Mouse (Mus musculus): ENCODE results near the gene Phf21b. TPM values are rescaled to one million over a fixed set of nuclear protein-coding genes. Genes with fewer than 3 reads are reported as not detected.
"Not testable (repeated sequence)": the region's sequence is repeated elsewhere in the genome, so short reads cannot be mapped to it uniquely, and the experiment has no call there.

The Phf21b gene
- polyA plus RNA-seq, 1 experiment from 2014 or later = 1.2 TPM

DNA sequence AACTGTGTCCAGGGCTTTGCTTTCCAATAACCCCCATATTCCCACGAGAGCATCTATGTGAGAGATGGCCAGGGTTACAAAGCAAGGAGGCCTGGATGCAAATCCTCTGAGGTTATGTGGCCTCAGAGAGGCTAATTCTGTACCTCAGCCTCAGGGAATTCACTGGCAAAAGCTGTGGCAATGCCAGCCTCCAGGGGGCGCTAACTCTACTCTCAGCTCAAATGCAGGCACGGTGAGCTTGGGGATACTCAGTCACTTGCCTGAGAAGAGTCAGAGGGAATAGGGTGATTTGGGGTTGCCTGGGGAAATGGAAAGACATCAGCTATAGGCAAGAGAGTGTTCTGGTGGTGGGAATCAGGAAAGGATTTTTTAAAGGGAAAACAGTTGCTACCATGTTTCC lies 52.2 kb downstream of the Phf21b start:
- H3K9me3 ChIP-seq (replicated peaks) = no peaks in the 10 kb centered on the region
- 57% methylated on average over 3 of the region's 3 CpGs for WGBS
- H3K27me3 ChIP-seq (ENCODE audit: low read depth, poor library complexity, severe bottlenecking) = peaks cover 8% of the 10 kb centered on the region; the same call in 1 of the 2 replicates
- H3K4me3 ChIP-seq = no peak overlapping the region
- no peak overlapping the region for H3K27ac ChIP-seq
- DNase-seq (ENCODE audit: low spot score) = peak; percentile 60
- H3K4me1 ChIP-seq = peaks cover 5% of the 10 kb centered on the region
- peaks cover 66% of the 10 kb centered on the region for H3K36me3 ChIP-seq

DNA sequence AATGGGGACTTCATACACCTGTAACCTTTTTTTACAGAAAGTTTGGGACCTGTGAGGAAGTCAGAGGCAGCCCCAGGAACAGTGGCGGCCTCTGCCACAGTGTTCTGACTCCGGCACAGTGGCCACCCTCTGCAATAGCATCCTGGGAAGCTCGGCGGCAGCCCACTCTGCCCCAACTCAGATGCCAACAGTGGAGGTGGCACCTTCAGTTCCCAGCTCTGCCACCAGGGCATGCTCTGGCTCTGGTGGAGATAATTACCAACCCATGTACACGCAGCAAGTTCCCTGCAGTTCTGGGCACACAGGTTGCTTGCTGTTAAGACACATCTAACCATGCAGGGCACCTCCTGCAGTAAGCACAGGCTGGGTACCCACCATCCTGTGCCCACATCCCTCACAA lies 55.7 kb downstream of the Phf21b start:
- no peaks in the 10 kb centered on the region for H3K9me3 ChIP-seq (replicated peaks)
- no peak for DNase-seq (ENCODE audit: low spot score)
- peaks cover 79% of the 10 kb centered on the region for H3K36me3 ChIP-seq
- H3K27me3 ChIP-seq (ENCODE audit: low read depth, poor library complexity, severe bottlenecking) = no peaks in the 10 kb centered on the region
- H3K27ac ChIP-seq = no peak overlapping the region
- WGBS = 90% methylated on average over 5 of the region's 5 CpGs
- H3K4me3 ChIP-seq = no peak overlapping the region
- no peaks in the 10 kb centered on the region for H3K4me1 ChIP-seq

DNA sequence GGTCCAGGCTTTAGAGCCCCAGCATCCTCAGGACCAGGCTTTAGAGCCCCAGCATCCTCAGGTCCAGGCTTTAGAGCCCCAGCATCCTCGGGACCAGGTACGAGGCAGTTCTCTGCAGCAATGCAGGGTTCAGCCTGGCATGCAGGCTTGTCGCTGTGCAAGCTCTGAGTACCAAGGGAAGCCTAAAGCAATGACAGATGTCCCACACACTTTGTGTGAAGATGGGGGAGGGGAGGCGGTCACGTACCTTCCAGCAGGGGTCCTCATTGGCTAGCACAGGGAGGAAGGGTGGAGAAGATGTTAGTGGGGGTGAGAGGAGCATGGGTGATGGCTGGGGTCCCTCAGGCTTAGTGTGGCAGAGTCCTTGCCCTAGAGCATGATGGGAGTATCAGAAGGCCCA lies 62.2 kb downstream of the Phf21b start:
- H3K36me3 ChIP-seq = peaks cover 62% of the 10 kb centered on the region
- no peak overlapping the region for H3K4me3 ChIP-seq
- WGBS = 80% methylated on average over 5 of the region's 5 CpGs
- no peaks in the 10 kb centered on the region for H3K4me1 ChIP-seq
- H3K27ac ChIP-seq = no peak overlapping the region
- no peaks in the 10 kb centered on the region for H3K9me3 ChIP-seq (replicated peaks)
- no peak for DNase-seq (ENCODE audit: low spot score)
- no peaks in the 10 kb centered on the region for H3K27me3 ChIP-seq (ENCODE audit: low read depth, poor library complexity, severe bottlenecking)

DNA sequence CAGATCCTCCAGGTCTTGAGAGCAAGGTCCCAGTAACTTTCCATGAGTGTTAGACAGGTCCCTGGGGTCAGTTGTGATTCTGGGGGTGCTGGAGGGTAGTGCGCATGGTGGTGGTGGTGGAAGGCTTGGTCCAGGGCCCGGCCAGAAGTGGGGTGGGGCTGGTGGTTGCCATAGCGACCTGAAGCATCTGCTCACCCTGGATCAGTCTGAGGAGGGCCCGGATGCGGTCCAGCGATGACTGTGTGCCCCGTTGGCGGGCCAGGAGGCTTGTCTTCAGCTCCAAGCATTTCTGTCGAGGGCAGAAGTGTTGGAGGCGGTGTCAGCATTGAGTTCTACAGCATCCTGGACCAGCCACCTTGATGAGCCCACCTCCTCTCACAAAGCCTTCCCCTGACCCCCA lies 68.7 kb downstream of the Phf21b start:
- H3K36me3 ChIP-seq = peaks cover 43% of the 10 kb centered on the region
- DNase-seq (ENCODE audit: low spot score) = no peak
- no peaks in the 10 kb centered on the region for H3K4me1 ChIP-seq
- H3K27ac ChIP-seq = no peak overlapping the region
- WGBS = 89% methylated on average over 10 of the region's 10 CpGs
- no peaks in the 10 kb centered on the region for H3K27me3 ChIP-seq (ENCODE audit: low read depth, poor library complexity, severe bottlenecking)
- H3K9me3 ChIP-seq (replicated peaks) = no peaks in the 10 kb centered on the region
- H3K4me3 ChIP-seq = no peak overlapping the region

DNA sequence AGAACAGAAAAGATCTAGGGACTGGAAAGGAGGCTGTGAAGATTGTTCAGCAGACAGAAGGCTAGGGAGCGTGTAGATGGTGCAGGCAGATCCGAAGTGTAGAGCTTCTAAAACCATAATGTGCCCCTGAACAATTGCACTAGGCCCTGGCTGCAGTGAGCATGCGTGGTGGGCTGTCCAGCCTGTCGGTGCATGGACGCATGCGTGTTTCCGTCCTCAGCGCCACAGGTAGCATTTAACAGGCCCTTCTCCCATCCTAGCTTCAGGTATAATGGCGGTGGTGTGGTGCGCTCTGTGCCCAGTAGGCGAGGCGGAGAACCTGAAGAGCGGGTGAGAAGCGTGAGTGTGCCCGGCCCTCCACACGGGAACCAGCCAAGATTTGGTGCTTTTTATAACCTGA lies 71.0 kb downstream of the Phf21b start:
- H3K36me3 ChIP-seq = peaks cover 27% of the 10 kb centered on the region
- H3K4me1 ChIP-seq = no peaks in the 10 kb centered on the region
- DNase-seq (ENCODE audit: low spot score) = no peak
- no peak overlapping the region for H3K4me3 ChIP-seq
- no peaks in the 10 kb centered on the region for H3K27me3 ChIP-seq (ENCODE audit: low read depth, poor library complexity, severe bottlenecking)
- no peak overlapping the region for H3K27ac ChIP-seq
- no peaks in the 10 kb centered on the region for H3K9me3 ChIP-seq (replicated peaks)
- WGBS = 97% methylated on average over 16 of the region's 16 CpGs

DNA sequence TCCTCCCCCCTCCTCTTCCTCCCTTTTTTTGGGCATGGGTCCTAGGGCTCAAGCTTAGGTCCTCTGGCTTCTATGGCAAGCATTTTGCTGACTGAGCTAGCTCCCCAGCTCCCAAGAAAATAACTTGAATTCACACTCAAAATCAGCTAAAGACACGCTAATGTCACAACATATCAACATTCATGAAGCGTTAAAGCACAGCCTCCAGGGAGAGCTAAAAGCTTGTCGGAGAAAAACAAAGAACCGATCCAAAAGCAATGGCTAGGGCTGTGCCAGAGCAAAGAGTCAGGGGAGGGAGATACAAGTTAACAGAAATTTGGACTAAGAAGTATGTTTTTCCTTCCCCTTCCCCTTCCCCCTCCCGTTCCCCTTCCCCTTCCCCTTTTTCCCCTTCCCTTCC lies 77.3 kb downstream of the Phf21b start:
- H3K9me3 ChIP-seq (replicated peaks) = no peaks in the 10 kb centered on the region
- peaks cover 15% of the 10 kb centered on the region for H3K4me1 ChIP-seq
- H3K27ac ChIP-seq = no peak overlapping the region
- no peaks in the 10 kb centered on the region for H3K27me3 ChIP-seq (ENCODE audit: low read depth, poor library complexity, severe bottlenecking)
- H3K36me3 ChIP-seq = no peaks in the 10 kb centered on the region
- 69% methylated on average over 5 of the region's 5 CpGs for WGBS
- H3K4me3 ChIP-seq = no peak overlapping the region
- no peak for DNase-seq (ENCODE audit: low spot score)

DNA sequence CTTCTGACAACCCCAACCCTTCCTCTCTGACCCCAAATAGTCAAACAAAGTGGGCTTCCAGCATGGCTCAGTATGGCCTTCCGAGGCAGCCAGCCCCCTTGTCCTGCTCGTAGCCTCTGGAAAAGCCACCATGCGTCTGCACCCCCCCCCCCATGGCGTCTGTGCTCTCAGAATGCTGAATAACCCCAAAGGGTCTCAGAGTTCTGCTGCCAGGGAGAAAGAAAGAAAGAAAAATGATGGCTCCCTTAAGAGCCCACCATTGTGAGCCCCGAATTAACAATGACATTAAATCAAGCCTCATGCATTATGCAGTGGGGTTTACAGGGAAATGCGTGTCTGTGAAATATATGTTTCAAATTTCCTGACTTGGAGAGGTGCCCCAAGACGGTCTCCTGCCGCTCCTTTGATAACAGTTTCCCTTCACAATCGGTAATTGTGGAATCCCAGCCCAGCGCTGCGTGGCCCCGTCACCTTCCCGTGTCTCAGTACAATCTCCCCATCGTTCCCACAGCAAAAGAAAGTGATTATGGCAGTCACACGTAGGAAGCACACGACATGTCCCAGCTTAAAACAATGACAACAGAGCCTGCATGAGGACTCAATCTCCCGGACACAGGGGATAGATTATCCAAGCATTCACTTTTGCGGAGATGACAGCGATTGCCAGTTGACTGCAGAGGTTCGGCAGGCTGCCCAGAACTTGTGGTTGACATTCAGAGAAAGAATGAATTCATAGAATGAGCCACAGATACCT lies 80.3 kb downstream of the Phf21b start:
- no peak for DNase-seq (ENCODE audit: low spot score)
- Histone ChIP-seq H3K4me3 (no peak overlapping the region), H3K9me3 (replicated peaks) (no peaks in the 10 kb centered on the region), H3K36me3 (no peaks in the 10 kb centered on the region), H3K4me1 (peaks cover 23% of the 10 kb centered on the region), H3K27ac (0 out of 2 replicates have a peak overlapping the region, but pooled peaks have one; percentile 59), H3K27me3 (ENCODE audit: low read depth, poor library complexity, severe bottlenecking) (no peaks in the 10 kb centered on the region)
- 76% methylated on average over 20 of the region's 20 CpGs for WGBS

DNA sequence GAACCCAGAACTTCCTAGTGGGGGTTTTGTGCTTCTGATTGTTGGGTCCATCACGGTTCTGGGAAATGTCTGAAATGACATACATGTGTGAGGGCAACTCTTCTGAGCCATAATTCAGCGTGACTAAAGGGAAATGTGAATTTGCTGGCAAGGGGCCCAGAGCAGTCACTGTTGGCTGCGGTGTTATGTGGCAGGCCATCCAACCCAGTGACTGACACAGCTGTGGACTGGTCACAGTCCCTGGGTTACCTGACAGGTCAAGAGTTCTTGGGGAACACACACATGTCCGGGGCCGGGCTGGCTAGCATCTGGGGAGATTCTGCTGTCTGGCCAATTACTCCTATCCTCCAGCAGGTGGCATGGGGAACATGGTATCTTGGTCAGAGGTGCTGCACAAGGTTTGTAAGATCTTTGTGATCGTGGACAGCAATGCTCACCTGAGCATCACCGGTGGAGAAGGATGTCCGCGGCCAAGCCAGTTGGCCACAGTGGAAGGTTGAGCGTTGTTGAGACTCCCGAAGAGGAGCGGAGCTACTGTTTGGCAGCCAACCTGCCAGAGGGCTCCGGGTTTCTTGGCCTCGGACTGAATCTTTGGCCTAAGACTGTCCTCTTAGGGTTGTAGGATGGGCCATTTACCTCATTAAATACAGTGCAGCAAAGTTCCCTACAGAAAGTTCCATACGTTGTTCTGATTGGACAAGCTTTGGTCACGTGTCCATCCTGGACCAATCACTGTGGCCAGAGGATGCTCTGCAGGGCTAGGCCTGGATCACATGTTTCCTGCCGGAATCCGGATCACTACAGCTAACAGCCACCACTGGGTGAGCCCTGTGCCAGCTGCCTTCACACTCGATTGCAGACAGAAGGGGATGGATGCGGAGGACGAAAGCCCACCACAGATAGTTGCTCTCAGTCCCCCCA lies 83.4 kb downstream of the Phf21b start:
- WGBS = 83% methylated on average over 21 of the region's 21 CpGs
- Histone ChIP-seq H3K9me3 (replicated peaks) (no peaks in the 10 kb centered on the region), H3K27me3 (ENCODE audit: low read depth, poor library complexity, severe bottlenecking) (no peaks in the 10 kb centered on the region), H3K36me3 (no peaks in the 10 kb centered on the region), H3K4me3 (no peak overlapping the region), H3K4me1 (peaks cover 29% of the 10 kb centered on the region), H3K27ac (no peak overlapping the region)
- no peak for DNase-seq (ENCODE audit: low spot score)

DNA sequence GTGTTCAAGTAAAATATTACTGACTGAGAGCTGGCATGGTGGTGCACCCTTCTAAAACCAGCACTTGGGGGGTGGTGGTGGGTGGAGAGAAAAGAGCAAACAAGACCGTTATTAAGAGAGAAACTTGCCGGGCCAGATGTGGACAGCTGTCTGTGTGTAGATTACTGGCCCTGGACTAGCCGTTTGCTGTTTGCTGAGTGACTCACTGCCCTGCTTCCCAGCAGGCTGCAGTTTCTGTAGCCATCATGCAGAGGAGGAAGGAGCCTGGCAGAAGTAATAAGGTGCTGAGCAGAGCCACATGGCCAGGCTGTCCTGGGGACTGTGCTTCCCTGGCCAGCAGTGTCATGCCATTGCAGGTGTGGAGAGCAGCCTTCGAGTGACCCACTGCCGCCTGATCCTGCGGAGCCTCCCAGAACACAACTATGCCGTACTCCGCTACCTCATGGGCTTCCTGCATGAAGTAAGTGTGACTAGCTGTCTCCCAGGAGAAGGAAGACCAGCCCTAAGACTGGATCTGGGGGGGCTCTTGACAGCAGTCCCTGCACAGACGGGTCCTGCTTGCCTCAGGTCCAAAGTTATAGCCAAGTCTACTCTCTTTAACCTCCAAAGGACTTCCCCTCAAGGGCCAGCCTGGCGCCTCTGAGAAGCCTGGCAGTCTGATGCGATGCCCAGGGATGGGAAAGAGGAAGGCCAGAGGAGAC lies 86.1 kb downstream of the Phf21b start:
- Histone ChIP-seq H3K36me3 (no peaks in the 10 kb centered on the region), H3K9me3 (replicated peaks) (no peaks in the 10 kb centered on the region), H3K27ac (0 out of 2 replicates have a peak overlapping the region, but pooled peaks have one; percentile 25), H3K27me3 (ENCODE audit: low read depth, poor library complexity, severe bottlenecking) (no peaks in the 10 kb centered on the region), H3K4me3 (no peak overlapping the region), H3K4me1 (peaks cover 19% of the 10 kb centered on the region)
- 82% methylated on average over 11 of the region's 11 CpGs for WGBS
- DNase-seq (ENCODE audit: low spot score) = no peak

DNA sequence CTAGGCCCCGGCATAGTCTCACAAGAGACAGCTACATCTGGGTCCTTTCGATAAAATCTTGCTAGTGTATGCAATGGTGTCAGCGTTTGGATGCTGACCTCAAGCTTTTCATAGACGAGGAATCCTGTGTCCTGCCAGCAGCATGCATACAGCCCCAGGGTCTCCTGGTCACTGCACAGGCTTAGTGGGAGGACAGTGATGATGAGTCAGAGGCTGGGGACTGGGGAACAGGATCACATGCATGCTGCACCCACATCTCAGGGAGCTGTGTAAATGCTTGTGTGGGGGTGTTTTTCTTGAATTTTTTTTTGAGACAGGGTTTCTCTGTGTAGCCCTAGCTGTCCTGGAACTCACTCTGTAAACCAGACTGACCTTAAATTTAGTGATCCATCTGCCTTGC lies 87.3 kb downstream of the Phf21b start:
- 92% methylated on average over 4 of the region's 4 CpGs for WGBS
- H3K9me3 ChIP-seq (replicated peaks); H3K27ac ChIP-seq; H3K4me3 ChIP-seq; H3K36me3 ChIP-seq; DNase-seq (ENCODE audit: low spot score); H3K27me3 ChIP-seq (ENCODE audit: low read depth, poor library complexity, severe bottlenecking): not testable (repeated sequence)
- peaks cover 17% of the 10 kb centered on the region for H3K4me1 ChIP-seq

DNA sequence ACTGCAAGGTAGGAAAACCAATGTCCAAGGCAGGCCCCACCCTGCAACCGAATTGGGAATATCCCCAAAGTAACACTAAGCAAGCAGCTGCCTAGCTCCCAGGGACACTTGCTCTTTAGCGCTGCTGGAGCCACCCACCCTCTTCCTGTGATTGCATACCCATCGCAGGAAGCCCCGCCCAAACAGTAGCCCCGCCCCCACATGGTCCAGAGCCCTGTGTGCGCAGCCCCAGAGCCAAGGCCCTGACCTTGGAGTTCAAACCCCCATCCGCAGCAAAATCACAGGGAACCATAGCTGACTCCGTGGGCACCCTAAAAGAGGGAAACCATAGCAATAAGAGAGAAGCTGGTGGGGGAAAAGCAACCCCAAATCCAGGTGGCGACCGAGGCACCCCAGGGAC lies 89.2 kb downstream of the Phf21b start:
- H3K4me3 ChIP-seq = no peak overlapping the region
- no peaks in the 10 kb centered on the region for H3K27me3 ChIP-seq (ENCODE audit: low read depth, poor library complexity, severe bottlenecking)
- 39% methylated on average over 10 of the region's 10 CpGs for WGBS
- DNase-seq (ENCODE audit: low spot score) = no peak
- no peak overlapping the region for H3K27ac ChIP-seq
- no peaks in the 10 kb centered on the region for H3K9me3 ChIP-seq (replicated peaks)
- peaks cover 19% of the 10 kb centered on the region for H3K4me1 ChIP-seq
- no peaks in the 10 kb centered on the region for H3K36me3 ChIP-seq

DNA sequence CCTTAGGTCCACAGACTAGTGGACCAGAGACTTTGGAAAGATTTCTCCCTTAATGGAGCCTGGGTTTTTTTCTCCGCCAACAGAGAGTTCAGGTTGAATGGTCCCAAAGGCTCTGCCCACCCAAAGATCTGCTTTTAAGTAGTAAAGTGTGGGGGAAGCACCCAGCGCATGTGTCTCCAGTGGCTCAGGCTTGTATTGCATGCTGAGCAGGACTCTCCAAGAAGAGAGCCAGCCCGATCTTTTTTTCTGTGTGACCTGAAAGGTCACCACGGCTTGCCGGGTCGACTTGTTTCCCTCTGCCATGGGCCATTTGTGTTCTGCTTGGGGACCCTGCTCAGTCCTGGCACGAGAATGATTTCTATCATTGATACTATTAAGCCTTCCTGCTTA lies 92.4 kb downstream of the Phf21b start:
- H3K4me1 ChIP-seq = peaks cover 14% of the 10 kb centered on the region
- DNase-seq (ENCODE audit: low spot score) = no peak
- H3K27me3 ChIP-seq (ENCODE audit: low read depth, poor library complexity, severe bottlenecking) = no peaks in the 10 kb centered on the region
- no peak overlapping the region for H3K27ac ChIP-seq
- H3K36me3 ChIP-seq = no peaks in the 10 kb centered on the region
- H3K4me3 ChIP-seq = no peak overlapping the region
- WGBS = 44% methylated on average over 7 of the region's 7 CpGs
- H3K9me3 ChIP-seq (replicated peaks) = no peaks in the 10 kb centered on the region
